Mouse (Mus musculus) right cerebral cortex, postnatal 10 days (tissue): Measurements from ENCODE around the gene Crp.

Source experiments
- DNase-seq, 2 experiments: peaks; one replicate each; pipeline ENCODE4 v3.0.0; 2021; ENCODE audit warnings: low spot score in 2 of 2

Gene Crp

DNA sequence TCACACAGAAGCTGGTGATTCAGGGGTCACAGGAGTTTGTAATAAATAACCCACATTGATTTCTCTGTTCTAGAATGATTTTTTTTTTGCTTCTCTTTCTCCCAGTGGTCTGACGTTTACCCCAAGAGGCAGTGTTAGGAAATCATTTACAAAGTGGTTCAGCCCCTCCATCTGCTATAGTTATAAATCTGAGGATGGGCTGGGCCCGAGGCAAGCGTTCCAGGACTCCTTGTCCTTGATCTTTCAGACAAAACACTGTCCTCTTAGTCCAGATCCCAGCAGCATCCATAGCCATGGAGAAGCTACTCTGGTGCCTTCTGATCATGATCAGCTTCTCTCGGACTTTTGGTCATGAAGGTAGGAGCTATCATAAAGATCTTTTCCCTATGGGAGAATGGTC is at the start of gene Crp:
Gene Crp, plus strand, starts transcription at position 212 of the 400 bp plus-strand sequence.
- no peak for DNase-seq

- no peak for DNase-seq
Observed at GRCm38 (mm10) chr1:172649396-172649795, 48.5 kb upstream of the Crp start.

GRCm38 (mm10) chr1:172650519-172651287 is 47.2 kb upstream of the Crp start:
- DNase-seq = no peak

DNA sequence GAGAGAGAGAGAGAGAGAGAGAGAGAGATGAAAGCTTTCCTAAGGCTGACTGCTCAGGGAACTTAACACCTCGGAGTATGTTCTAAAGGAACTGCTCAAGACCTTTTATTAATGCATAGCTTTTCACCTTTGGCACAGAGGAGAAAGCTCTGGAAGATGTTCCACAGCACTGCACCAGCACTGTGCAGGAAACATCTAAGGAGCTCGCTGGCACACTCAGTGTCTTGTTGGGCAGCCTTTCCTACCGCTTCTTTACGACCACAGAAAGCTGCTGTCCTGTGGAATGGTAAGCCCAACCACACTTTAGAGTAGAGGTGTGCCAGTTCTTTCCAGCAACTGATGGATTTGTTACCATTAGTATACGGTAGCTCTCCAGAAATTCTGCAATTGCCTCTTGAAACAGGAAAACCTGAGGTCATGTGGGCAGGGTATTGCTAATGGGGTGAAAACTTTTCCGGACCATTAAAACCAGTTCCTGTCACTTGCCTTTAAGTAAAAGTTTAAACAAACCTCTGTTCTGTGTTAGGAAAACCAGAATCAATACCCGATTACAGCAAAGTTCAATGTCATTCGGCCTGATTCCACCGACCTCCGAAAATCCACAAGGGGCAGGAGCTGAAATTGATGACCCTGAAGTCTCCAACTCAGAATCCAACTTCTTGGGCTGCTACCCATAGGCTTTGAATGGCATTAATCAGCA is 46.4 kb upstream of the Crp start:
- DNase-seq = no peak

DNA sequence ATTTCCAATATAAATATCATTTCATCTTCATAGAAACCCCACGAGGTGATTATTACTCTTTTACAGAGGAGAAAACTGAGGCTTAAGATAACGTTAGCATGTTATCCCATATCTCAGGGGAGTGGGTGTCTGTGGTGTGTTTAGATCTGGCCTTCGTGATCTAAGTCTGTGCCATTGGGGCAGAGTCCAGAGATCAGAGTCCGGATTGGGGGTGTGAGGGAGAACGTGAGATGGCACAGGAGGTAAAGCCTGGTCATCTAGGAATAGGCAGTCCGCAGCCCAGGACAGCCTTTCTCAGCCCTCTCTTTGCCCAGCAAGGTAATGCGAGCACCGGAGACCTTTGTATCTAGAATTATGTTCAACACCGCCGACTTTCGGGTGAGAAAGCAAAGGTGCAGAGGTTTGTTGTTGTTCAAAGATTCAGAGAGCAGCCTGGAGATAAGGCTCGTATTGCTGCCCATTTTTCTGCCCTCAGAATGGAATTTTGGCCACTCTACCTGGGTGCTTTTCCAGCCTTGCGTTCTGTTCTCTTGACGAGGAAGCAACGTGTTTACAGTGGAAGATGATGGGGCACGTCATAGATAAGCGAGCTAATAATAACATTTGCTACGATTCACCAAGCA is 45.7 kb upstream of the Crp start:
- no peak for DNase-seq

GRCm38 (mm10) chr1:172653900-172654299 is 44.0 kb upstream of the Crp start:
- no peak for DNase-seq

GRCm38 (mm10) chr1:172657266-172657665 is 40.6 kb upstream of the Crp start:
- DNase-seq = no peak

GRCm38 (mm10) chr1:172659688-172660087 is 38.2 kb upstream of the Crp start:
- DNase-seq = no peak

- DNase-seq = no peak
Observed at GRCm38 (mm10) chr1:172665457-172665856, 32.4 kb upstream of the Crp start.

DNA sequence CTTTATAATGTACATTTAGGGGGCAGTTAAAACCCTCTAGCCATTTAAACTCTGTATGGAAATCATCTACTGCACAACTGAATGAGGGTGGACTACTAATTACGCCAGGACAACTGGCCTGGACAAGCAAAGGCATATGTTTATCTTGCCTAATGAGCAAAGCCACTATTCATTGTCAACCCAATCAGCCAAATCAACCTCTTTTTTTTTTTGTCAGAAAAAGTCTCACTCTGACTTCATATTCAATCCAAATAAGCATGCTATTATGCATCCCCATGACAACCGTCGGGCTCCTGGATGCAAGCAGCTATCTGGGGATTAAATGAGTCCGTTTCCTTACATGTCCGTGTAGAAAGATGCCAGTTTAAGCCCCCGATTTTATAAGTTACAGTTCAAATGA is 30.3 kb upstream of the Crp start:
- DNase-seq = peak; percentile 46 to 47

DNA sequence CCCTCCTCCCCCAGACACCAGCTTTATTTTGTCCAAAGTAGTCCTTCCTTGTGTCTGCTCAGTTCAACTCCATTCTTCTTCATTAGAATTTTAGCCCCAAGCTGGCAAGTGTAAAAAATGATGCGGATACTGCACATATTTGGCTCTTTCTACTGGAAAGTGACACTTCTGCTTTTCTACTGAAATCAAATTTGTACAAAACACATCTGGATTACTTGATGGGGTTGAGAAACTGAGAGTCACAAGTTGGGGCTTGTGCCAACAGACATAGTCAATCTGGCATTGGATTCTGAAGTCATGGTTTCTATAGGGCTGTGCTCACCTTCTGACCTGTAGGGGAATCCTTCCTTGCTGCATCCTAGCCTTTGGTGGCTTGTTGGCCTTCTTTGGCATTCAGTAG is 27.1 kb upstream of the Crp start:
- no peak for DNase-seq

GRCm38 (mm10) chr1:172680742-172681141 is 17.1 kb upstream of the Crp start:
- no peak for DNase-seq

DNA sequence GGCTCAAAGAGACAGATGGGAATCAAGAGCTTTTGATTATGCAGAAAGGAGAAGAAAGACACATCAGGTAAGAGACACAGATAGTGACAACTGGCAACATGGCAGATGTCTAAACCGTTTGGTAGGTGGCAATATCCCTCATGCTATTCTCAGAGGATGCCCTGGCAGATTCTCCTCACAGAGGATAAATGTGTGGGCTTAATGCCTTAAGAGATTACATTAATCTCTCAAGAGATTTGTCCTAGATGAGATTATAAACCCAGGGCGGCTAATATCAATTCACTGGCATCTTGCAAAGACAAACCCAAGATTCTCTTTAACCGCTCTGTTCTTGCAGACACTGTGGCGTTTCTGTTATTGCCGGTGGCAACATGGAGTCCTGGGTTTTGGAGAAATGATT is 14.3 kb upstream of the Crp start:
- no peak for DNase-seq

DNA sequence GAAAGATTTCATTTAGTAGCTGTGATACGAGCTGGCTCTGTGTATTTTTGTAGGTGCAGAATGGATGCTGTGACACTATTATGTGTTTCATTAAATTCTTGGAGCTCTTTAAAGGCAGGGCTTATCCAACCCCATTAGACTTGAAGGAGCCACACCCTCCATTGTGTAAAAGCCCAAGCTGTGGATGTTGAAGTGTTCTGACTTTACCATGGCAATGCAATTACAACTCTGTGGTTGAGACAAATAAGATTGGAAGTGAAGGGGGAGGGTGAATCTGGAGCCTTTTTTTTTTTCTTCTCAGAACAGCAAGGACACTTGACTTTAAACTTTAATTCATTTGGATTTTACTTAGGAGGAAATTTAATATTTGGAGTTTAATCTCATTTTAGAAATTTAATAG is 13.9 kb upstream of the Crp start:
- no peak for DNase-seq

- DNase-seq = no peak
Observed at GRCm38 (mm10) chr1:172685178-172685577, 12.7 kb upstream of the Crp start.

GRCm38 (mm10) chr1:172697422-172697821 is 433 bp upstream of the Crp start:
- no peak for DNase-seq

DNA sequence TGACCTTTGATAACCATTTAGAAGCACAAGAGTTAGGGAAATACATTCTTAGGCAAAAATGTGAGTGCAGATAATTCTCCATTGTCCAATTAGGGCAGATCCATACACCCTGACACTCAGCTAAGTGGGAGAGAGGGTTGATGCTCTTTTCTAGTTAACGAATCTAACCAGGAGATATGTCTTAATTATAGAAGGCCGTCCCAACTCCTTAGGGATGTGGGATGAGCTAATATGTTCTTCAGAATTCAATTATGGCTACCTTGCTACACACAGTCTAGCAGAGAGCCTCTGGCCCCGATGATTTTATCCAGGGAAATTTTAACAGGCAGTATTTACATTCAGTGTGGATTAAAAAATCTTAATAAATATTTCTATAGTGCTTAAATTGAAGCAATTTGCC is 3.0 kb downstream of the Crp start:
- no peak for DNase-seq

- DNase-seq = no peak
Observed at GRCm38 (mm10) chr1:172701381-172701780, 3.5 kb downstream of the Crp start.

DNA sequence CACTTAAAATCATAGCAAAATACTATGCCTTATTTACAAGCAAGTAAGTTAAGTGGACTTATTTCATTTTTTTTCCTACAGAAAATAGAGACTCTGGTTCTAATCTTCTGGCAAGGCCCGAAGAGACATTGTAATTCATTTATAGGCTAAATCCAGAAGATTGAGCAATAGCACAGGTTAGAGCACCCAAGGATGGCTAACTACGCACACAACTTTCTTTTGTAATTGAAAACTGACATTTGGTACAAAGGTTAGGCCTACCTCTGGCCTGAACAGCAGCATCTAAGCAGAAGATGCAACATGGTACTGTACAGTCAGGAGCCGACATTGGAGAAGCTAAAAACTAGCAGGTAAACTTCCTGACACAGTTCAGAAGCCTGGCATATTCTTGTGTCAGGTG is 4.0 kb downstream of the Crp start:
- no peak for DNase-seq

GRCm38 (mm10) chr1:172704769-172705168 is 6.9 kb downstream of the Crp start:
- DNase-seq = no peak

GRCm38 (mm10) chr1:172706243-172706642 is 8.4 kb downstream of the Crp start:
- DNase-seq = no peak

DNA sequence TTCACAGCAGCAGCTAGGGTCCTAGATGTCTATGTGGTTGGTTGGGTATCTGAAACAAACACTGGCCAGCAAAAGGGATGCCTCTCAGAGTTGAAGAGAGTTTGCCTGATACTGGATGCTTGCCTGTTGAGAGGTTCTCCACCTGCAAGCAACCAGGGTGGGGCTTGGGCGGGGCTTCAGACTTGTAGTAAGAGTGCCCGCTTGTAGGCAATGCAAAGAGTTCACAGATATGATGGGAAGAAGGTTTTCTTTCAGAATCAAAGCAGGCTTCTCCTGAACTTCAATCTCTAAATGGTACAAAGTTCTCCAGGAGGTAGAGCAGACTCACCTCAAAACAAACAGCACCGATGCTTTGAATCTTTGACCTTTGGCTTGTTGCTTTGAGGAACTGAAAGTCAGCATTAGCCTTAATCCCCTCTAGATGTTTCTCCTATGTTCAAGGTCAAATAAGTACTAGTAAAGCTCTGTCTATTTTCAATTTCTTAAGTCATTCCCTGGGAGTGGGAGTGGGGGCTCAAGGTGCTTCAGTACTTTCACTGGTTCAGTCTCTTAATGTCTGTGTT is 12.0 kb downstream of the Crp start:
- DNase-seq = no peak

- DNase-seq = no peak
Observed at GRCm38 (mm10) chr1:172711396-172711795, 13.5 kb downstream of the Crp start.
